Mouse (Mus musculus) forebrain, embryonic 11.5 days (tissue): ENCODE results near the gene Adamts12. TPM values are rescaled to one million over a fixed set of nuclear protein-coding genes. Genes with fewer than 3 reads are reported as not detected.

Experiments
- polyA plus RNA-seq: library from polyadenylated mRNA; unstranded; fragments of >200 nt; fragmentation: Nextera tagmentation; extraction: Ambion mirVana; gene quantifications from 2 replicates; pipeline ENCODE4 v1.2.1, GENCODE M21; 2014

Gene Adamts12
- polyA plus RNA-seq, 1 experiment from 2014 or later = 2.1 TPM

Other genes starting within 250 kb of the Adamts12 start
- 0.64 and 0.81 TPM in 2 replicates for gene C1qtnf3, start 112.5 kb upstream of the Adamts12 start, polyA plus RNA-seq
- 9.9 and 11.7 TPM in 2 replicates for gene Amacr, start 83.0 kb upstream of the Adamts12 start, polyA plus RNA-seq
- gene Slc45a2, start 64.1 kb upstream of the Adamts12 start, polyA plus RNA-seq = 0.15 and 0.20 TPM in 2 replicates
- gene Rxfp3, start 26.8 kb upstream of the Adamts12 start, polyA plus RNA-seq = 0.76 and 1.1 TPM in 2 replicates